Mouse (Mus musculus) testis, adult 2 months (tissue): ENCODE data around the gene Acsbg2.

Experiments used
- CTCF ChIP-seq: fragments of 200-500 bp; IDR thresholded peaks from 2 replicates; pipeline ENCODE4 v1.5.1; 2012; ENCODE audit warnings: low read depth, mild to moderate bottlenecking, inconsistent platforms, low read length, moderate library complexity; ENCODE audit not compliant: control insufficient read depth, insufficient read depth, insufficient replicate concordance
- POLR2A ChIP-seq: fragments of 200-500 bp; IDR thresholded peaks from 2 replicates; pipeline ENCODE4 v1.6.1; 2012; ENCODE audit warnings: low read depth, mild to moderate bottlenecking, inconsistent platforms, low read length, moderate library complexity; ENCODE audit not compliant: control insufficient read depth

- no peak for TF ChIP-seq CTCF
- TF ChIP-seq POLR2A: no peak
These were observed 47.5 kb downstream of the Acsbg2 start for GRCm38 (mm10) chr17:56826718-56827117.
